Mouse (Mus musculus): ENCODE measurements around the gene Il10ra.

Gene Il10ra

GRCm38 (mm10) chr9:45259065-45259464 is 9.9 kb downstream of the Il10ra start:
- no peak for DNase-seq (ENCODE audit: low spot score in 2 of 2)

DNA sequence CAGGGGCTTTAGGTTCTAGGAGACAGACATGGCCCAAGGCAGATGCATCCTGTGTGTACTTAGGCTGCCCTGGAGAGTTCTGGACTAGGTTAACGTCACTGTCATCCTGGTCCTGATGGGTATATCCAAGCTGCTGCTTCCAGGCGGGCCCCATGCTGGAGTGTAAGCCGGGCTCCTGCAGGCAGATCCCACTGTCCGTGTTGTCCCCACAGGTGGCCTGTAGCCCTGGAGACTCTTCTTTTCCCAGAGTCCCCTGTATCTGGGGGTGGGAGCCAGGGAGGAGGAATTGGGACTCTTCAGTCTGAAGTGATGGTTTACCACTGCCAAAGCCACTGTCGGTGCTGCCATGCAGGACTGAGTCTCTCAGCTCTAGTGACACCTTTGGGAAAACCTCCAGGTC is 13.0 kb downstream of the Il10ra start:
- peak in 1 of 2 experiments; percentile 9 for DNase-seq (ENCODE audit: low spot score in 2 of 2)

DNA sequence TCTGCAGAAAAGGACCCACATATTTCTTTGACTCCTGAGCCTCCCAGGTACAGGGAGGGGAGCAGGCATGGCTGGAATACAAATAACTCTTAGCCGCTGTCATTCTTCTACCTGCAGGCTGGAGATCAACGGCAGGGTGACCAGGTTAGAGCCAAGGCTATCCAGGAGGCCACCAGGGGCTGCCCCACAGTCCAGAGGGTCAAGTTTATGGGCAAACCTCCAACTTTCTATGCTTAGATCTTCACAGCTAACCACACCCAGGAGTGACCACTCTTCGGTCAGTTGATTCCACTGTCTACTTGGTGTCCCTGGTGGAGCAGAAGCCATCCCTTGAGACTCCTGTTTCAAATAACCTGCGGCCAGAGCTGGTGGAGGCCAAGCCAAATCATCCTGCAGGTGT is 13.5 kb downstream of the Il10ra start:
- DNase-seq (ENCODE audit: low spot score in 2 of 2), result peak in 1 of 2 experiments; percentile 5

DNA sequence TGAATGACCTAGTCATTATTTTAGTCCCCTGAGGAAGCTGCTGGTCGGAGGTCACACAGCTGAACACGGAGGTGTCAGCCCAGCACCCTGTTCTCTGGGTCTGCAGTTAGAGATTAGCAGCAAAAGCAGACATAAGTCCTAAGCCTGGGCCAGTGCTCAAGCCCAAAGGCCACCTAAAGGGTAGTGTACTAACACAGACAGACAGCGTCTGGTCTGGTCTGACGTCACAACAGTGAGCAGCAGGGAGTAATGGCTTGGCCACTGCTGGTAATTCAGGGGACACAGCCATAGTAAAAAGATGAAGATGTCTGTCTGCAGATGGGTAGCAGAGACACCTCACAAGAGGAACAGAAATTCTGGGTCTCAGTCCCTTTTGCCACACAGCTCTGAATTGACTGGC is 14.3 kb downstream of the Il10ra start:
- DNase-seq (ENCODE audit: low spot score in 2 of 2), result peak in 1 of 2 experiments; percentile 10

DNA sequence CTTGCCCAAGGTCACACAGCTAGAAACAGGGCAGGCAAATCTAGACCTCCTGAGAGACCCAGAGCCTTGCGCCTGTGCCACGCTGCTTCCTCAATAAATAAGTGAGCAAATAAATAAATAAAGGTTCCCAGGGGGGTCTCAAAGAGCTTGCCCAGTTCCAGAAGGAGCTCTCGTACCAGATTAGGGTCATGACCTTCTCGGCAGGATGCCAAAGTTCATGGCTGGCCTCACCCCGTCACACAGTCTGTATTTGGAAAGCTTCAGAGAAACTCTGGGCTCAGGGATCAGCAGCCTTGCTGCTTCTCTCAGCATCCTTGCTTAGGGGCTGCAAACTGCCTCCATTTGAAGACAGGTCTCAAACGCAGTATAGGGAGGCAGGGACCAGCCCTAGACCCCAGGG is 14.9 kb downstream of the Il10ra start:
- DNase-seq (ENCODE audit: low spot score in 2 of 2), result peak in 1 of 2 experiments; percentile 11

GRCm38 (mm10) chr9:45252395-45252794 is 16.6 kb downstream of the Il10ra start:
- DNase-seq (ENCODE audit: low spot score in 2 of 2), result no peak

GRCm38 (mm10) chr9:45251990-45252389 is 17.0 kb downstream of the Il10ra start:
- DNase-seq (ENCODE audit: low spot score in 2 of 2), result no peak

DNA sequence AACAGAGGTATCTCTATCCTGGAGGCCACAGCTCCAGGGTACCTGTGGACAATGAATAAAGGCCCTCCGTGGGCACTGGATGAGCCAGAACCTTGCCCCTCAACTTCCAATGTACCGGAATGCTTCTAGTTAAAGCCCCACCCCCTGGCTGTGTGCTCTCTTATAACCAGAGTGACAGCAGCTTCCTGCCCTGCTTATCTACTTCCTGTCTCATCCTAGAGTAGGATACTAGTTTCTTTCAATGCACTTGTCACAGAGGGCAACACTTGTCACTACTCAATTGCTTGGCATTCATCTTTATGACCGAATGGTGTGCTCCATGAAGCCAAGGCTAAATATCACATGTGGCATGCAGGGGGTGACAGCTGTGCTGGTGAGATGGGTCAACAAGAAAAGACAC is 17.7 kb downstream of the Il10ra start:
- no peak for DNase-seq (ENCODE audit: low spot score in 2 of 2)

- no peak for DNase-seq (ENCODE audit: low spot score in 2 of 2)
Measured at GRCm38 (mm10) chr9:45250306-45250705, 18.6 kb downstream of the Il10ra start.

- no peak for DNase-seq (ENCODE audit: low spot score in 2 of 2)
Measured at GRCm38 (mm10) chr9:45247536-45247935, 21.4 kb downstream of the Il10ra start.

GRCm38 (mm10) chr9:45246060-45246459 is 22.9 kb downstream of the Il10ra start:
- peak in 1 of 2 experiments; percentile 65 for DNase-seq (ENCODE audit: low spot score in 2 of 2)

- DNase-seq (ENCODE audit: low spot score in 2 of 2), result no peak
Measured at GRCm38 (mm10) chr9:45245432-45245831, 23.5 kb downstream of the Il10ra start.

DNA sequence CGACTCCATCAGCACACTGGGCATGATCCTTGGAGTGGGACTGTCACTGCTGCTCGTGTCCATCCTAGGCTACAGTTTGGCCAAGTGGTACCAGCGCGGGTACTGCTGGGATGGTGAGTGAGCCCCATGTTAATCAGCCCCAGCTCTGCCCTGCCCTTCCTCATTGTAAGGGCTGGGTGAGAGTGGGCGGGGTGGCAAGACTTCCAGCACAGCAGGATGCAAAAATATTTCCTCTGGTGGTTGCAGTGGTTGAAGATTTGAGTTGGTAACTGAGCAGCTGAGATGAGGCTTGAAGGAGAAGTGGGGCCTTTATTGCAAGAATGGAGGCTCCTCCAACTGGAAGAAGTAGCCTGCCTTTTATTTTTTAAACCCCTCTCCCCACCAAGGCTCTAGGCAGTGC is 27.6 kb downstream of the Il10ra start:
- peak in 1 of 2 experiments; percentile 64 for DNase-seq (ENCODE audit: low spot score in 2 of 2)

DNA sequence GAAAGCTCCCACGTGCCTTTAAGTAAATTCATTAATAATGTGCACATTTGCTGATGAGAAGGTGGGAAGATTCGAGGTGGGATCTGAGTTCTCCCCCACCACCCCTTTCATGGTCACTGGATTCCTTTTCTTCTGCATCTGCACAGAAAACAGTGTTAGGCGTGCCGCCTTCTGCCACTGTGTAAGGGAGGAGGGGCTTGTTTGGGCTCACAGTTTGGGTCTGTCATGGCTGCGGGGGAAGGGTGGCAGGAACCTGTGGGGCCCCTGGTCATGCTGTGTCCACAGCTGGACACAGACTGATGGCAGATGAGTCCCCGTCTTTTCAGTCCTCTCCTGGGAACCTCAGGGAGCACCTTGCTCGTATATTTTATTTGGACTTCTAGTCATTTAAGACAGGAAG is 32.2 kb downstream of the Il10ra start:
- no peak for DNase-seq (ENCODE audit: low spot score in 2 of 2)

DNA sequence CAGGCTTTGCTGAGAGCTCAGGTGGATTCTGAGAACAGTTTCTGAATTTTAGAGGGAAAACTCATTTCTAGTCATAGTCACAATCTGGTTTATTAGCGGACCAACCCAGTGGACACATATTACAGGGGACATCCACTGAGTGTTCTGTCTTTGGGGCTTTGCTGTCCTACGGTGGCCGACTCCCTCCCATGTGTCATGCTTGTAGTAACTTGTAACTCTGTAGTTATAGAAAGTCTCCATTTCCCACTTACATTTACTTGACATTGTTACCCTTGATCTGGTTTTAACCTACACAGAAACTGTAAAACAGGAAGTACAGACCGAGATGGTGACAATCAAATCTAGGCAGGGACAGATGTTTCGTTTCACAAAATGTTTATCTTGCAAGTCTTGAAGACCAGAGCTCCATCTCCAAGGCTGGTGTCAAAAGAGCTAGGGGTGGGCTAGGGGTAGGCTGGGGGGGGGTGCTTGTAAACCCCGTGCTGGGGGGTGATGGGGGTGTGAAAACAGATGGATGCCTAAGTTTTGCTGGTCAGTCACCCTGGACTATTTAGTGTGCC is 33.2 kb downstream of the Il10ra start:
- no peak for DNase-seq (ENCODE audit: low spot score in 2 of 2)

DNA sequence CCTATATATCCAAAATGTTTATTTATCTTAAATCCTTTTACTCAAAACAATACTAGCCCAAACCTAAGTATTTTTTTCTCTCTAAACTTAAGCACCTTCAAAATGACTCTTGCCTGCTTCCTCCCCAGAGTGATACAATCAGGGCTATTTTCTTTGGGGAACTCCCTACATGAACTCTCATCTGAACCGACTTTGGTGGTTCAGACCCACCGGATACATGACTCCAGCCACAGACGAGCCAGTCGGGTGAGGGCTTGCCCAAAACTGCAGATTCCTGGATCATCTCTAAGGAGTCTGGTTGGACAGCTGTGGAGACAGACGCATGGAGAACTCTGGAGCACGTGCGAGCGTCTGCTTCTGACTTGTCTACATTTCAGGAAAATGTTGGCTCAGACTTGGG is 39.6 kb downstream of the Il10ra start:
- DNase-seq (ENCODE audit: low spot score in 2 of 2), result no peak

- peak; percentile 81 to 93 for DNase-seq (ENCODE audit: low spot score in 2 of 2)
Measured at GRCm38 (mm10) chr9:45221567-45221966, 47.4 kb downstream of the Il10ra start.

- no peak for DNase-seq (ENCODE audit: low spot score in 2 of 2)
Measured at GRCm38 (mm10) chr9:45219644-45220043, 49.3 kb downstream of the Il10ra start.

GRCm38 (mm10) chr9:45215526-45216179 is 53.3 kb downstream of the Il10ra start:
- DNase-seq (ENCODE audit: low spot score in 2 of 2), result no peak

GRCm38 (mm10) chr9:45212001-45212400 is 56.9 kb downstream of the Il10ra start:
- DNase-seq (ENCODE audit: low spot score in 2 of 2), result no peak

DNA sequence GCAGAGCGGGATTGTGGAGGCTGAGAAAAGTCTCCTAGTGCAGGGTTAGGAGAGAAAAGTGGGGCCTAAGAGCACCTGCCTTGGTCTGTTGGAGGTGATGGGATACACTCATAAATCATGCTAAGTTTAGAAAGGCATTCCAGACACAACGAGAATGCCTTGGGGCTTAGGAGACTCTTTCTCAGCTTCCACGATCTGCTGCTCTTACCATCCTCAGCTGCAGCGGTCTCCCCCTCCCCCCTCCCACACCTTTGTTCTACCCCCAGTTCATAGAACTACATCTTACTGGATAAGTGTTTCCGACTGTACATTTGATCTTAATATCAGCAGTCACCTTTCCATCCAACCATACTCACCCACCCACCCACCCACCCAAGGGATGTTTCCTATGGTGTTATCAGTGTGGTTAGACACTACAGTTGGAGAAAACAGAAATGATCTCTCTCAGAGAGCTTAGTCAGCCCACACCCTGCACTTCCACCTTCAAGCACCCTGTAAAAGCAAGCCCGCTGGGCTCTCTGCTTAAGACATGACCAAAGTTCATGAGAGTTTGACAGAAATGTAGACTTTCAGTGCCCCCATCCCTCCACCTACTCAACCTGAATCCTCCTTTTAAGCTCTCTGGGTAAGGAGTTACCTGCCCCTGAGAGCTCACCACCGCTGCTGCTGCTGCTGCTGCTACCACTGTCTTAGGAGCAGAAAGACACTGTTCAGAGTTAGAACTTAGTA is 61.8 kb downstream of the Il10ra start:
- DNase-seq (ENCODE audit: low spot score in 2 of 2), result no peak

DNA sequence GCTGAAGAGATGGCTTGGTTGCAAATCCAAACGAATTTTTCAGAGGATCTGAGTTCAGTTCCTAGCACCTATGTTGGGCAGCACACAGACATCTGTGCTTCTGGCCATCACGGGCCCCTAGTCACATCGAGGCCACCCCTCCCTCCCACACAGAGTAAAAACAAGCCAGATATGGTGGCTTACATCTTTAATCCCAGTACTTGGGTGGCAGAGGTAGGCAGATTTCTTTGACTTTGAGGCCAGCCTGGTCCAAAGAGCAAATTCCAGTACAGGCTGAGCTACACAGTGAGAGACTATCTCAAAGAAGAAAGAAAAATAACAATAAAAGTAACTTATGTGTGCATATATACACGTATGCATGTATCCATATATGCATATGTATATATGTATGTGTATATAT is 62.8 kb downstream of the Il10ra start:
- no peak for DNase-seq (ENCODE audit: low spot score in 2 of 2)

GRCm38 (mm10) chr9:45205143-45205542 is 63.8 kb downstream of the Il10ra start:
- no peak for DNase-seq (ENCODE audit: low spot score in 2 of 2)

All from spleen, postnatal 10 days (tissue).